Comparison of ENCODE assay signal across 18 mouse cellular contexts in genomic region chr3:37387310-37387709, GRCm38 (mm10). TPM values are rescaled to one million over a fixed set of nuclear protein-coding genes. Genes with fewer than 3 reads are reported as not detected.
"Had no signal": no experiment of that assay in that cellular context is flagged by ENCODE, and none has a peak within 500 bp of the region (broad histone marks: within the 10 kb centered on the region; RNA-seq: fewer than 3 reads in every experiment).

No protein-coding gene starts in this region.

- H3K4me1 ChIP-seq: liver, embryonic 13.5 days; megakaryocyte, embryonic 14.5 days; midbrain, embryonic 10.5 days; midbrain, embryonic 13.5 days; neural tube, embryonic 13.5 days had no signal

- H3K27me3 ChIP-seq: liver, embryonic 13.5 days; midbrain, embryonic 13.5 days; neural tube, embryonic 13.5 days had no signal

- H3K4me3 ChIP-seq: left cerebral cortex, adult 2 months; liver, embryonic 13.5 days; megakaryocyte, embryonic 14.5 days; midbrain, embryonic 10.5 days; midbrain, embryonic 13.5 days; myocyte; neural tube, embryonic 13.5 days had no signal

- H3K27ac ChIP-seq: kidney, postnatal 0 days; left cerebral cortex, adult 2 months; liver, embryonic 13.5 days; macrophage; midbrain, embryonic 10.5 days; midbrain, embryonic 13.5 days; neural tube, embryonic 13.5 days; stomach, postnatal 0 days had no signal

- H3K9ac ChIP-seq: liver, embryonic 13.5 days; midbrain, embryonic 13.5 days; neural tube, embryonic 13.5 days had no signal

- DNase-seq: kidney, adult 2 months; kidney, postnatal 36 days; layer of hippocampus, postnatal 36 days; liver, embryonic 13.5 days; lung, adult 2 months; thymus, adult 2 months; thymus, postnatal 14 days; thymus, postnatal 4 days had no signal

- H3K36me3 ChIP-seq: liver, embryonic 13.5 days; midbrain, embryonic 10.5 days; midbrain, embryonic 13.5 days; neural tube, embryonic 13.5 days had no signal

- ATAC-seq: midbrain, embryonic 13.5 days; midbrain, embryonic 16.5 days had no signal

RNA-seq across cellular contexts. Expression of gene Fgf2, which starts 39.2 kb away (rescaled TPM):
- polyA plus RNA-seq: macrophage had no signal
